Mouse (Mus musculus): ENCODE results near the gene Trappc10. TPM values are rescaled to one million over a fixed set of nuclear protein-coding genes. Genes with fewer than 3 reads are reported as not detected.

Trappc10 gene
- polyA plus RNA-seq (2017; shearing (Covaris generic)), result 10 to 100 TPM in 1 of 3 experiments, 1 to 10 TPM in 2; 5.0 to 10.6 (median 9.2) TPM

DNA sequence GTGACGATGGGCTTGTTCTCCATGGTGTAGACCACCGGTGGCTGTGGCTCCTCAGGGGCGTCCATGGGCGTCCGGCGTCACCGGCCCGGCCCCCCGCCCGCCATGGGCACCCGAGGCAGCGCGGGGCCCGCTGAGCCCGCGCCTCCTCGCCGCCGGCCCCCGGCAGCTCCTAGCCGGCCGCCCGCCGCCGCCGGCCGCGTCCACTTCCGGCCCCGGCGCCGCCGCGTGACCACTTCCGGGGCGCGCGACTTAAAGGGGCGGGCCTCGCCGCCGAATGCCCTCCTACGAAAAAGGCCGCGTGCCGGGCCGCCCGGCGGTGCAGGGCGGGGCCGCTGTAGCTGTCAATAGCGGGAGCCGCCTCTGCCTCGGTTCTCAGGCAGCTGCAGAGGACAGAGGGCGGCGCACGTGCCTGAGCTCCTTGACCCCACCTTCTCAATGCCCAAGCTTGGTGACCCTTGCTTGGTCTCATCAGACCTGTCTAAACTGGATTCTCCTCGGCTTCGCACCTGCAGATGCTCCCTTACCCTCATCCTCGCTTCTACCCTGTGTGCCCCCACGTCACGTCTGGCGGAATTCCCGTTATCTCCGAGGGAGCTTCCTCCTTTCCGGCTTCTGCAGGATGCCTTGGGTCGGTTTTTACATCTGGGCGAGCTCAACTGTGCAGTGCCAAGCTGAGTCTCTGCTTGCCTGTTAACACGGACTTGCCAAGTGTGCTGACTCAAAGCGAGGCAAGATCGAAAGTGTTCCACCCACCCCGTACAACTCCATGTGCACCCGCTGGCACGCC, at the start of gene Trappc10:
Trappc10 (minus strand) TSS at position 204 of the 787 bp plus-strand sequence.
- ATAC-seq, result peak; percentile 86

- no peak for ATAC-seq
These were observed 49.1 kb upstream of the Trappc10 start for GRCm38 (mm10) chr10:78293576-78293975.

DNA sequence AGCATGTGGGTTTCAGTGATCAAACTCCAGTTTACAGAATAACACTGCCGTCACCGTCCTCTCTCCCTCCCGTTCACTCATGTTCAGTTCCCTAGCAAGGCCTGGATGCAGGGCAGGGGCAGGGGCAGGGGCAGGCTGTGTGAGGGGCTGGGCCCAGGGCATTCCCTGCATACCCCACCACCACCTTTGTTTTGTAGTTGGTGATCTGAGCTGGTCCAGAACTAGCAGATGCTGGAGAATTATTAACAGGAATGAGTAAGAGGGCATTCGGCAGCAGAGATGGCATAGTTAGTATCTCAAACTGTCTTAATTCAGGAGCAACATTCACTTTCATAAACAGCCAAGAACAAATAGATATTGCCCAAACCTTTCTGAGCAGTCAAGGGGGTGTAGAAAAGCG, 47.9 kb upstream of the Trappc10 start:
- no peak for ATAC-seq

DNA sequence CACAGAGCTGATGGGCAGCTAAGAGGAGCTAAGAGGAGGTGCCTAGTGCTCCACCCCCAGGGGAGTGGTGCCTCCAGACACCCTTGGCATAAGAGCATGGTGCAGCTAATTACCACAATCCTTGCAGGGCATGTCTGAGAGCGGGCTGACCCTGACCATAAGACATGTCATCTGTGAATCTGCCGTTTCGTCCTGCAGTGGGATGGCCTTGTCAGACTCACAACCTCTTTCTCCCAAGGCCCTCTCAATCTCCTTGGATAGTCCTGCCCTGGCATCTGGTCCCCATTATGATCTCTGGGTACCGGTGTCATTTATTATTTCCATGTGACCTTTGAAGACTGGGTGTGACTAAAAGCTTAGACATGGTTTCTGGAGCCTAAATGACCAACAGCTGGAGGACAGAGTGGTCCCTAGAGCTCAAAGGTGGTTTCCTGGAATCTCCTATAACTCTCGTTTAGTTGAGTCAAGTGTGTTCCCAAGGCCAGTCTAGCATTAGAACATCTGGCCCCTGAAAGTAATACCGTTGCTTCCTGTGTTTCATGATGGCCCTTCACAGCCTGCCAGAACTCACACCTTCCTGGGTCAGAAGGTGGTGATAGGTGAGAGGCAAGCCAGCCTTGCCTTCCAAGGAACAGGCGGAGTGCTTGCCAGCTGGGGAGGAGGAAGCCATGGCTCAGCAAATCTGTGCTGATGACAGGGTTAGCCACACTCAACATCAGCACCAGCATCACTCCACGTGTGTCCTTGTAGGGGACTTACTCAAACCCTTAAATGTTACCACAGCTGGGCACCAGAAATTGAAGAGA, 46.5 kb upstream of the Trappc10 start:
- ATAC-seq, result no peak

DNA sequence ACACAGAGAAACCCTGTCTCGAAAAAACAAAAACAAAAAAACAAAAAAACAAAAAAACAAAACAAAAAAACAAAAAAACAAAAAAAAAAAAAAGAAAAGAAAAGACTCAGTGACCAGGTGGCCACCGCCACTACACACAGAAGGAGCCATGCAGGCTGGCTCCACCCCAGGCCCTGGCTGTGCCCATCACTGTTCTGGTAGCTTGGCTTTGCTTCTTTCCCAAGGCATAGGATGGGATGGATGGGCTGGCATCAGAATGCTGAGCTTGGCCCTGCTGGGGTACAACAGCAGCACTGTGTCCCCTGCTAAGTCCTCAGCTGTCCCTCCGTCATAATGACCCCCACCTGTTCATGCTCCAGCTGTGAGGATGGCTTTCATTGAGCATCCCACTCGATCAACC, 44.5 kb upstream of the Trappc10 start:
- ATAC-seq, result no peak

- ATAC-seq, result no peak
These were observed 43.7 kb upstream of the Trappc10 start for GRCm38 (mm10) chr10:78288135-78288534.

GRCm38 (mm10) chr10:78287465-78288132, 43.2 kb upstream of the Trappc10 start:
- ATAC-seq, result no peak

- ATAC-seq, result no peak
These were observed 41.5 kb upstream of the Trappc10 start for GRCm38 (mm10) chr10:78285959-78286358.

- no peak for ATAC-seq
These were observed 41.0 kb upstream of the Trappc10 start for GRCm38 (mm10) chr10:78285409-78285808.

DNA sequence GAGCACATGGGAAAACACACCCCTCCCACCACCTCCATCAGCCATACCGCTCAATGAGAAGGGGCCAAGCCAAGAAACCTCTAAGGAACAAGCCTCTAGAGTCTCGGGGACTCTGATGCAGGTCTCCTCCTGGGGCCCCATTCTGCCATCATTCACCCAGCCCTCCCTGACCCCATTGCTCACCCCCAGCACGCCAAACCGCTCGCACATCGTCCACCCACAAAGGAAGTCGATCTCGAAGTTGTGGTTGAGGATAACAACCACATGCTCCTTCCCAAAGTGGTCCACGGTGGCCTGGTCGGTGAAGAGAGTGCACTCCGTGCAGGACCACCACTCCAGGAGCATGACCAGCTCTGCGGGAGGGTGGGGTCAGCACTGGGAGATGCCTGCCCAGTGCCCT, 40.4 kb upstream of the Trappc10 start:
- ATAC-seq, result no peak

DNA sequence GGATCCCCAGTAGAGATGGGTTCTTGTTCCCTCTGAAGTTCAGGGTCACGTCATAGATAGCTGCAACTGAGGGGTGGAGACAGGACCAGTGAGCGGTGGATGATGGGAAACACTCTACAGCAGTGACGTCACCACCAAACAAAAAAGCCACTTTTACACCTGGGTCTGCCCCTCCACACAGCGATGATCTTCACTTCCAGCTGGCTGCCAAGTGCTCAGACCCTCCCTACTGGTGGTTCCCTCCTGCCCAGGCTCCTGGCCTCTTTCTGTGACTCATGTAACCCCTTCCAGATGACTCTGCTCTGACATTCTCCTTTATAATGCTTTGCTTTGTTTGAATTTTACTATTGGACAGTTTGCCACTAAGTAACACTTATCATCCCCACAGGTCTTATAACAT, 38.0 kb upstream of the Trappc10 start:
- no peak for ATAC-seq

- ATAC-seq, result no peak
These were observed 36.0 kb upstream of the Trappc10 start for GRCm38 (mm10) chr10:78280486-78280885.

GRCm38 (mm10) chr10:78279210-78279609, 34.8 kb upstream of the Trappc10 start:
- peak; percentile 71 for ATAC-seq

GRCm38 (mm10) chr10:78277835-78278234, 33.4 kb upstream of the Trappc10 start:
- no peak for ATAC-seq

GRCm38 (mm10) chr10:78276242-78276641, 31.8 kb upstream of the Trappc10 start:
- no peak for ATAC-seq

DNA sequence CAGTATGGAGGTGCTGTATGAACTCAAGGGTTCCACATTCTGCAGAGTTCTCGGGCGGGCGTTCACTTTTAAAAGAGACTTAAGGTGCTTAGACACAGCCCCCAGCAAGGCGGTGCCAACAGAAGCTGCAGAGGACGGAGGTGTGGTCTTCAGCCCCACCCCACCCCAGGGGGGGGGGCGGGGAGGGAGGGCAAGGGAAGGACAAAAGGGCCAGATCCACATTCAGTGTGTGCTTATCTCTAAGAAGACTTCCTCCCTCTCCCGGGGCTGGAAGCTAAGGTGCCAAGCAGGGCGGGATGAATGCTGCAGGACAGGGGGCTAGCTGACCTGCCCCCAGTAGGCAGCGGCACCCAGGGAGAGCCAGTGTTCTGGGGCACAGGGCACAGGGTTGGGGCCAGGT, 28.5 kb upstream of the Trappc10 start:
- ATAC-seq, result no peak

DNA sequence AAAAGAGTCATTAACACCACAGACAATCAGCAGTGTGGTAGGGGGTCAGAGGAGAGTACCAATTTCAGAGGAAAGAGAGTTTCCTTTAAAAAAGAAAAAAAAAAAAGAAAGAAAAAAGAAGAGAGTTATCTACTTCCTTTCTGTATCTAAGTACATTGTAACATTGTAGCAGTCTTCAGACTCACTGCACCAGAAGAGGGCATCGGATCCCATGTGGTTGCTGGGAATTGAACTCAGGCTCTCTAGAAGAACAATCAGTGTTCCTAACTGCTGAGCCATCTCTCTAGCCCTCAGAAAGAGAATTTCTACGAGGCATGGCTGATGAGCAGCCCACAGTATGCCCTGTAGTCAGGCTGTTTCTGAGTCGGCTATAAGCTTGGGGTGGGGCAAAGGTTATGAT, 21.4 kb upstream of the Trappc10 start:
- ATAC-seq, result no peak

GRCm38 (mm10) chr10:78264735-78265134, 20.3 kb upstream of the Trappc10 start:
- ATAC-seq, result no peak

DNA sequence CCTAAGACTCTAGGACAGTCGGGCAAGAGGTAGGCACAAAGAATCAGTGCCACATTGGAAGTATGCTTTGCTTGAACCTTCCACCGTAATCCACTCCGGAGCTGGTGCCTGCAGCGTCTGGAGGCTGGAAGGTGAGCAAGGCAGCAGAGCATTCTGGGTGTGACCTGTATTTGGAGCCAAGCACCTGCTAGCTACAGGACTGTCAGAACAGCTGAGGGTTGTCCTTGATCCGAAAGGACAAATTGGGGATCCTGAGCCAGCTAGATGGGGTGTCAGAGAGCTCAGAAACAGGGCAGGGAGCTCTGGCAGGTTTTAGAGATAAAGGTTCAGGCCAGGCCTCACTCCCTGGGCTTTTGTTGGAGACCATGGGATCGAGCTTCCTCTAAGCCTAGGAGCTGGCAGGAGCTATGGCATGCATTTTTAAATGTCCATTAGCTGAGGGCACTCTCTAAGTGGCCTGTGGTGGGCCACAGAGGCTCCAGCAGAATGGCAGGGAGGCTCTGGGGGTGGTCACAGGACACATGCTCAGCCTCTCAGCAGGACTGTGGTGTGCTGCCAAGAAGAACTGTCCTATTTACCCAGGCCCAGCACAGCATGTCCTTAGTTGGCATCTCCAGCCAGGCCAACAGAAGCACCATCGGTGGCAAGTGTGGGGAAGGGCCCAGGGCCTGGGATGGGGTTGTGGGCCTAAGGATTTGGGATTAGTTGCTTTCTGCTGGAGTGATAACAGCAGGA, 16.6 kb upstream of the Trappc10 start:
- ATAC-seq, result no peak

GRCm38 (mm10) chr10:78260322-78260721, 15.9 kb upstream of the Trappc10 start:
- no peak for ATAC-seq

- no peak for ATAC-seq
These were observed 15.3 kb upstream of the Trappc10 start for GRCm38 (mm10) chr10:78259702-78260101.

- ATAC-seq, result no peak
These were observed 14.8 kb upstream of the Trappc10 start for GRCm38 (mm10) chr10:78259230-78259629.
